ENCODE assay signal across 28 mouse cellular contexts in genomic region chr9:67607786-67608366, GRCm38 (mm10). TPM values are rescaled to one million over a fixed set of nuclear protein-coding genes. Genes with fewer than 3 reads are reported as not detected.
DNase-seq lines count a peak whose midpoint lies in the region; ATAC-seq and TF ChIP-seq lines count a peak whose summit lies in the region.
"Had no signal": no experiment of that assay in that cellular context is flagged by ENCODE, and none has a peak within 500 bp of the region (broad histone marks: within the 10 kb centered on the region; RNA-seq: fewer than 3 reads in every experiment).

No protein-coding gene starts in this region.

- peak overlapping the region; percentile 18; the same call in 1 of the 2 replicates for H3K4me2 ChIP-seq in heart, embryonic 16.5 days (ENCODE audit: low read depth, low read length)
- no peak overlapping the region for H3K4me2 ChIP-seq in heart, embryonic 11.5 days
- H3K4me2 ChIP-seq: hindbrain, embryonic 13.5 days; limb, embryonic 12.5 days; lung, embryonic 15.5 days; midbrain, embryonic 12.5 days; neural tube, embryonic 12.5 days had no signal

- intact Hi-C loops in heart, adult 2 months (cut with DNase I), result no loop called here

- H3K4me1 ChIP-seq in heart, adult 2 months (ENCODE audit: control insufficient read depth, insufficient read depth, low read length), result peaks cover 4% of the 10 kb centered on the region; the same call in 1 of the 2 replicates
- peaks cover 19% of the 10 kb centered on the region for H3K4me1 ChIP-seq in heart, embryonic 10.5 days
- peaks cover 31% of the 10 kb centered on the region for H3K4me1 ChIP-seq in heart, embryonic 16.5 days (ENCODE audit: control insufficient read depth, insufficient read depth, low read length)
- peaks cover 6% of the 10 kb centered on the region for H3K4me1 ChIP-seq in heart, embryonic 11.5 days (ENCODE audit: control insufficient read depth, insufficient read depth, low read length)
- H3K4me1 ChIP-seq: midbrain, embryonic 12.5 days; neural tube, embryonic 12.5 days had no signal

- ATAC-seq in heart, embryonic 16.5 days (replicated peaks; ENCODE audit: extremely low read depth, insufficient read depth, low FRiP score), result no peak
- ATAC-seq in heart, embryonic 11.5 days (replicated peaks; ENCODE audit: insufficient number of reproducible peaks, low FRiP score, low TSS enrichment), result no peak
- ATAC-seq in monocyte, adult 5-6 weeks (replicated peaks; ENCODE audit: insufficient number of reproducible peaks, low FRiP score, low TSS enrichment, poor library complexity, severe bottlenecking), result no peak
- ATAC-seq: CD4-positive, CD25-positive, alpha-beta regulatory T cell, adult 4 months; forebrain, embryonic 14.5 days; intestine, embryonic 16.5 days had no signal

- TF ChIP-seq CTCF in heart, adult 2 months (IDR thresholded peaks at IDR 0.05), result no peak

- no peak overlapping the region for H3K4me3 ChIP-seq in heart, adult 2 months
- H3K4me3 ChIP-seq in heart, embryonic 10.5 days, result no peak overlapping the region
- no peak overlapping the region for H3K4me3 ChIP-seq in heart, embryonic 16.5 days (ENCODE audit: low read length)
- no peak overlapping the region for H3K4me3 ChIP-seq in heart, embryonic 11.5 days (ENCODE audit: low read depth, low read length)
- H3K4me3 ChIP-seq: hindbrain, embryonic 13.5 days; limb, embryonic 12.5 days; lung, embryonic 15.5 days; midbrain, embryonic 12.5 days; neural tube, embryonic 12.5 days had no signal

- H3K27me3 ChIP-seq in heart, adult 2 months (ENCODE audit: control insufficient read depth, insufficient read depth, low read length), result no peaks in the 10 kb centered on the region
- H3K27me3 ChIP-seq in heart, embryonic 10.5 days (ENCODE audit: insufficient read depth, poor library complexity, severe bottlenecking), result peaks cover 6% of the 10 kb centered on the region; the same call in 1 of the 2 replicates
- H3K27me3 ChIP-seq in heart, embryonic 16.5 days (ENCODE audit: control insufficient read depth, insufficient read depth, low read length), result no peaks in the 10 kb centered on the region
- H3K27me3 ChIP-seq in heart, embryonic 11.5 days (ENCODE audit: control insufficient read depth, insufficient read depth, low read length), result no peaks in the 10 kb centered on the region
- H3K27me3 ChIP-seq: hindbrain, embryonic 13.5 days; limb, embryonic 12.5 days; lung, embryonic 15.5 days; midbrain, embryonic 12.5 days; neural tube, embryonic 12.5 days had no signal

- TF ChIP-seq POLR2A in heart, adult 2 months (IDR thresholded peaks at IDR 0.05; ENCODE audit: insufficient read depth, low read depth, low read length), result no peak

- H3K36me3 ChIP-seq in heart, adult 2 months (ENCODE audit: control insufficient read depth, insufficient read depth, low read length), result no peaks in the 10 kb centered on the region
- H3K36me3 ChIP-seq in heart, embryonic 10.5 days, result no peaks in the 10 kb centered on the region
- H3K36me3 ChIP-seq in heart, embryonic 16.5 days (ENCODE audit: control insufficient read depth, insufficient read depth), result no peaks in the 10 kb centered on the region
- H3K36me3 ChIP-seq in heart, embryonic 11.5 days (ENCODE audit: control insufficient read depth, insufficient read depth, low read length), result no peaks in the 10 kb centered on the region
- H3K36me3 ChIP-seq: hindbrain, embryonic 13.5 days; limb, embryonic 12.5 days; lung, embryonic 15.5 days; midbrain, embryonic 12.5 days; neural tube, embryonic 12.5 days had no signal

- no peak for DNase-seq in heart, adult 2 months
- no peak for DNase-seq in heart, embryonic 10.5 days (ENCODE audit: low spot score)
- DNase-seq in ES-CJ7 (ENCODE audit: low read depth, low spot score) (peak; percentile 23), ZHBTc4 (ENCODE audit: low read depth, low spot score) (peak; percentile 77)
- DNase-seq in right cerebral cortex, adult 2 months (ENCODE audit: low spot score in 2 of 2), result no peak
- DNase-seq: adrenal gland, adult 8-10 months; cerebellum, adult 8-10 months; cerebellum, postnatal 25 days; gastrocnemius, postnatal 36 days; kidney, adult 9 months; kidney, postnatal 10 days; layer of hippocampus, adult 9-11 months; right cerebral cortex, adult 18-20 months; right cerebral cortex, postnatal 4 days; thymus, adult 2 months; thymus, postnatal 36 days had no signal

- H3K9ac ChIP-seq in heart, adult 2 months (ENCODE audit: low read depth, low read length), result no peak overlapping the region
- no peak overlapping the region for H3K9ac ChIP-seq in heart, embryonic 16.5 days (ENCODE audit: low read length)
- H3K9ac ChIP-seq in heart, embryonic 11.5 days (ENCODE audit: low read depth, low read length), result no peak overlapping the region
- H3K9ac ChIP-seq: hindbrain, embryonic 13.5 days; limb, embryonic 12.5 days; lung, embryonic 15.5 days; midbrain, embryonic 12.5 days; neural tube, embryonic 12.5 days had no signal

- peak overlapping the region; percentile 44 for H3K27ac ChIP-seq in heart, adult 2 months
- no peak overlapping the region for H3K27ac ChIP-seq in heart, embryonic 10.5 days
- peak overlapping the region; percentile 73 for H3K27ac ChIP-seq in heart, embryonic 16.5 days (ENCODE audit: low read length)
- H3K27ac ChIP-seq in heart, embryonic 11.5 days (ENCODE audit: low read depth, low read length), result no peak overlapping the region
- H3K27ac ChIP-seq: hindbrain, embryonic 13.5 days; limb, embryonic 12.5 days; lung, embryonic 15.5 days; midbrain, embryonic 12.5 days; neural tube, embryonic 12.5 days; stomach, postnatal 0 days had no signal

- no peaks in the 10 kb centered on the region; the same call in 1 of the 2 replicates for H3K79me2 ChIP-seq in heart, adult 2 months (replicated peaks; ENCODE audit: control insufficient read depth, insufficient read depth, low read length)

- H3K9me3 ChIP-seq in heart, embryonic 10.5 days, result no peaks in the 10 kb centered on the region
- no peaks in the 10 kb centered on the region for H3K9me3 ChIP-seq in heart, embryonic 16.5 days (replicated peaks; ENCODE audit: control insufficient read depth, low read length)
- H3K9me3 ChIP-seq in heart, embryonic 11.5 days (replicated peaks; ENCODE audit: control insufficient read depth, low read length), result no peaks in the 10 kb centered on the region
- H3K9me3 ChIP-seq: hindbrain, embryonic 13.5 days; limb, embryonic 12.5 days; lung, embryonic 15.5 days; midbrain, embryonic 12.5 days; neural tube, embryonic 12.5 days had no signal

- no peak for TF ChIP-seq EP300 in heart, adult 2 months (IDR thresholded peaks at IDR 0.05; ENCODE audit: insufficient read depth, low read depth, low read length)

- 59% methylated on average over 9 of the region's 9 CpGs for WGBS in heart, adult 2 months
- 71% methylated on average over 9 of the region's 9 CpGs for WGBS in heart, embryonic 10.5 days
- 52% methylated on average over 9 of the region's 9 CpGs for WGBS in heart, embryonic 16.5 days
- WGBS in heart, embryonic 11.5 days (ENCODE audit: insufficient replicate concordance), result 72% methylated on average over 9 of the region's 9 CpGs

RNA-seq across cellular contexts. Expression of gene Tln2, which starts 48.4 kb away (rescaled TPM):
- 10 to 100 TPM; 67.1 to 78.2 TPM for total RNA-seq in heart, adult 2 months (2021)
- 20.1 and 29.3 TPM in 2 replicates for polyA plus RNA-seq in heart, adult 2 months (2012; rRNA removed)
- polyA plus RNA-seq in heart, embryonic 10.5 days (2016; fragmentation: Nextera tagmentation; extraction: Ambion mirVana), result 34.7 and 53.3 TPM in 2 replicates
- polyA plus RNA-seq in heart, embryonic 16.5 days (2015; fragmentation: Nextera tagmentation; extraction: Ambion mirVana), result 51.5 and 59.3 TPM in 2 replicates
- 32.7 and 43.8 TPM in 2 replicates for polyA plus RNA-seq in heart, embryonic 11.5 days (2014; fragmentation: Nextera tagmentation; extraction: Ambion mirVana)
- total RNA-seq in monocyte, adult 5-6 weeks (2017), result 1.2 TPM in 1 of 3 replicates, not detected in the others

Comparison
In these comparisons a context has a peak if more than half of its experiments do, and no peak if none do; other contexts are left out.
1. H3K27ac ChIP-seq: peak in heart, adult 2 months (single experiment) and heart, embryonic 16.5 days (single experiment); none in heart, embryonic 10.5 days (single experiment) and heart, embryonic 11.5 days (single experiment).
2. DNase-seq: peak in ES-CJ7 (single experiment) and ZHBTc4 (single experiment); none in heart, adult 2 months (0 of 2), heart, embryonic 10.5 days (single experiment) and right cerebral cortex, adult 2 months (0 of 2).